Comparison of ENCODE assay signal across 8 mouse cellular contexts in the genomic region with DNA sequence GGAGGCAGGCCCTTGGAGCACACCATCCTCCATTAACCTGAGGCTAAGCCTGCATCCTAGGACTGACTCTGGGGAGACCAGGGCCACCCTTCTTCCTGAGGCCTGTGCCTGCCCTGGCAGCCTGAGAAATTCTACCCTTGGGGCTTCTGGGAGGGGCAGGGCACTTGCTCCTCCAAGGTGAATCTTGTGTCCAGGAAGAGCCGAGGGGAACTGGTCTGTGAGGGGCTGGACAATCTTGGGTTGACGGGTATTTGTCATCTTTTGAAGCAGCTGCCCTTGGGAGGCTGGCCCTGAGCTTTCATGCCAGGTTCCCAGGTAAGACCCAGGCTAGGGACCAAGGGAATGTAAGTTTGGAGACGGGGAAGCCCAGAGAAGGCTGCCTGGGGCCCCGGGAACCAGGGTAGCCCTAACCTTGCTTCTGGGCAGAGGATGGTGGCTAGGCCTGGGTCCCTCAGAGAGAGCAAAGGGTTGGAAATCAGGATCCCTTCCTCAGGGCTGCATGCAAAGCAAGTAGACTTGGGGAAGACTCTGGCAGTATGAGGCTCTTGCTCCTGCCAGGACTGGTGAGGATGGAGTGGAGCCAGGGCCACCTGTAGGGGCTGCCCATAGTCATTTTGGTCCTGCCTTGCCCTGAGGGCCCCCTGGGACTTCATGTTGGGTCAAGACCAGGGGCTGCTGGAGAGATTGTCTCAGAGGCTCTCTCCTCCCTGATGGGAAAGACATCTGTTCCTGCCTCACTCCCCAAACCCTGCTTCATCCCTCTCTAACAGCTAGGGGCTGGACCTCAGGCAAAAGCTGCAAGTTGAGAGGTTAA. TPM values are rescaled to one million over a fixed set of nuclear protein-coding genes. Genes with fewer than 3 reads are reported as not detected.
DNase-seq lines count a peak whose midpoint lies in the region; ATAC-seq and TF ChIP-seq lines count a peak whose summit lies in the region.
"Had no signal": no experiment of that assay in that cellular context is flagged by ENCODE, and none has a peak within 500 bp of the region (broad histone marks: within the 10 kb centered on the region; RNA-seq: fewer than 3 reads in every experiment).

No protein-coding gene starts in this region.

- ATAC-seq in heart, postnatal 0 days (ENCODE audit: insufficient read depth, low read depth): no peak
- no peak for ATAC-seq in G1E (ENCODE audit: extremely low read depth, insufficient number of reproducible peaks, low FRiP score, poor library complexity, severe bottlenecking)
- no peak for ATAC-seq in limb, embryonic 15.5 days (ENCODE audit: insufficient number of reproducible peaks, low FRiP score, low TSS enrichment, low read depth)

- TF ChIP-seq CTCF in heart, postnatal 0 days (IDR thresholded peaks at IDR 0.05; ENCODE audit: low read depth): no peak
- TF ChIP-seq CTCF in G1E (IDR thresholded peaks at IDR 0.05; ENCODE audit: low read depth, low read length): no peak

- peaks cover 20% of the 10 kb centered on the region; the same call in 1 of the 2 replicates for H3K4me1 ChIP-seq in heart, postnatal 0 days (ENCODE audit: control insufficient read depth, insufficient read depth)
- H3K4me1 ChIP-seq in G1E (ENCODE audit: insufficient read depth, low read depth, low read length): peaks cover 76% of the 10 kb centered on the region
- H3K4me1 ChIP-seq in embryonic facial prominence, embryonic 10.5 days: peaks cover 45% of the 10 kb centered on the region
- H3K4me1 ChIP-seq in limb, embryonic 15.5 days: peaks cover 40% of the 10 kb centered on the region

- H3K27me3 ChIP-seq in heart, postnatal 0 days (ENCODE audit: control insufficient read depth, insufficient read depth, low read length): no peaks in the 10 kb centered on the region
- no peaks in the 10 kb centered on the region for H3K27me3 ChIP-seq in G1E (ENCODE audit: insufficient read depth, low read length)
- H3K27me3 ChIP-seq in embryonic facial prominence, embryonic 10.5 days (replicated peaks; ENCODE audit: low read depth, poor library complexity, severe bottlenecking): no peaks in the 10 kb centered on the region
- H3K27me3 ChIP-seq in limb, embryonic 15.5 days: no peaks in the 10 kb centered on the region

- H3K4me3 ChIP-seq in heart, postnatal 0 days (ENCODE audit: low read depth, low read length): no peak overlapping the region
- peak overlapping the region; percentile 92; the same call in 1 of the 2 replicates for H3K4me3 ChIP-seq in G1E (ENCODE audit: low read depth, low read length)
- H3K4me3 ChIP-seq in embryonic facial prominence, embryonic 10.5 days: peak overlapping the region; percentile 83; the same call in 1 of the 2 replicates
- no peak overlapping the region for H3K4me3 ChIP-seq in limb, embryonic 15.5 days

- no peak for DNase-seq in heart, postnatal 0 days (ENCODE audit: low spot score)
- DNase-seq in heart, postnatal 10 days: no peak
- DNase-seq in G1E (ENCODE audit: low spot score): no peak
- DNase-seq in embryonic facial prominence, embryonic 10.5 days (ENCODE audit: low spot score): no peak
- no peak for DNase-seq in frontal cortex, postnatal 36 days (ENCODE audit: low spot score in 2 of 2)
- DNase-seq in spleen, adult 12 weeks (ENCODE audit: low spot score): no peak
- DNase-seq: right cerebral cortex, adult 18-20 months had no signal

- H3K4me2 ChIP-seq in heart, postnatal 0 days (ENCODE audit: low read depth, low read length): no peak overlapping the region
- 0 out of 2 replicates have a peak overlapping the region, but pooled peaks have one; percentile 10 for H3K4me2 ChIP-seq in limb, embryonic 15.5 days

- peaks cover 59% of the 10 kb centered on the region for H3K36me3 ChIP-seq in heart, postnatal 0 days (replicated peaks; ENCODE audit: control insufficient read depth, insufficient read depth, low read length)
- peaks cover 89% of the 10 kb centered on the region for H3K36me3 ChIP-seq in G1E (replicated peaks)
- peaks cover 74% of the 10 kb centered on the region for H3K36me3 ChIP-seq in embryonic facial prominence, embryonic 10.5 days (replicated peaks)
- peaks cover 68% of the 10 kb centered on the region for H3K36me3 ChIP-seq in limb, embryonic 15.5 days

- no peak overlapping the region for H3K9ac ChIP-seq in heart, postnatal 0 days (replicated peaks; ENCODE audit: low read depth, low read length)
- no peak overlapping the region for H3K9ac ChIP-seq in limb, embryonic 15.5 days

- WGBS in heart, postnatal 0 days: 74% methylated on average over 4 of the region's 4 CpGs
- 83% methylated on average over 4 of the region's 4 CpGs for WGBS in embryonic facial prominence, embryonic 10.5 days
- WGBS in limb, embryonic 15.5 days: 78% methylated on average over 4 of the region's 4 CpGs

- TF ChIP-seq EP300 in heart, postnatal 0 days (IDR thresholded peaks at IDR 0.05; ENCODE audit: low read depth): no peak

- no peaks in the 10 kb centered on the region for H3K9me3 ChIP-seq in heart, postnatal 0 days (replicated peaks; ENCODE audit: control insufficient read depth, low read length)
- no peaks in the 10 kb centered on the region for H3K9me3 ChIP-seq in G1E (replicated peaks)
- H3K9me3 ChIP-seq in embryonic facial prominence, embryonic 10.5 days: no peaks in the 10 kb centered on the region
- no peaks in the 10 kb centered on the region for H3K9me3 ChIP-seq in limb, embryonic 15.5 days

- intact Hi-C loops in heart, postnatal 10 days (cut with DNase I): loop anchor here (5.0 kb wide), 1 partner anchor 161 kb away; the partner anchor contains the start of gene Msrb1

- peak overlapping the region; percentile 73 for H3K27ac ChIP-seq in heart, postnatal 0 days (ENCODE audit: low read depth)
- no peak overlapping the region for H3K27ac ChIP-seq in embryonic facial prominence, embryonic 10.5 days (replicated peaks)
- H3K27ac ChIP-seq in limb, embryonic 15.5 days: no peak overlapping the region

RNA-seq across cellular contexts. Expression of gene Nme3, which starts 1.9 kb away (rescaled TPM):
- total RNA-seq in heart, postnatal 0 days (2014; rRNA removed; ENCODE audit: low replicate concordance): 58.4 and 60.4 TPM in 2 replicates
- 40.8 and 41.1 TPM in 2 replicates for polyA plus RNA-seq in heart, postnatal 0 days (2015; fragmentation: Nextera tagmentation; extraction: Ambion mirVana)
- total RNA-seq in heart, postnatal 10 days (2021): 10 to 100 TPM; 45.4 to 54.6 TPM
- total RNA-seq in G1E (2014; fragmentation: Nextera tagmentation): 5.6 and 9.5 TPM in 2 replicates
- 29.0 and 32.5 TPM in 2 replicates for total RNA-seq in G1E (2017)
- polyA plus RNA-seq in G1E (2012): 20.2 and 26.8 TPM in 2 replicates
- polyA plus RNA-seq in embryonic facial prominence, embryonic 10.5 days (2016; fragmentation: Nextera tagmentation; extraction: Ambion mirVana): 47.3 and 50.1 TPM in 2 replicates
- polyA plus RNA-seq in limb, embryonic 15.5 days (2015; fragmentation: Nextera tagmentation; extraction: Ambion mirVana): 31.9 and 36.0 TPM in 2 replicates

RNA-seq across cellular contexts. Expression of gene Mrps34, which starts 3.3 kb away (rescaled TPM):
- total RNA-seq in heart, postnatal 0 days (2014; rRNA removed; ENCODE audit: low replicate concordance): 64.0 and 76.7 TPM in 2 replicates
- 135 and 147 TPM in 2 replicates for polyA plus RNA-seq in heart, postnatal 0 days (2015; fragmentation: Nextera tagmentation; extraction: Ambion mirVana)
- total RNA-seq in heart, postnatal 10 days (2021): 100 to 1,000 TPM; 114 to 116 TPM
- total RNA-seq in G1E (2014; fragmentation: Nextera tagmentation) (28.8 and 30.8 TPM in 2 replicates), G1E (2017) (15.6 and 21.1 TPM in 2 replicates)
- polyA plus RNA-seq in G1E (2012): 81.7 and 82.8 TPM in 2 replicates
- polyA plus RNA-seq in embryonic facial prominence, embryonic 10.5 days (2016; fragmentation: Nextera tagmentation; extraction: Ambion mirVana): 102 and 105 TPM in 2 replicates
- 81.9 and 86.9 TPM in 2 replicates for polyA plus RNA-seq in limb, embryonic 15.5 days (2015; fragmentation: Nextera tagmentation; extraction: Ambion mirVana)

RNA-seq across cellular contexts. Expression of gene Eme2, which starts 3.4 kb away (rescaled TPM):
- 23.6 and 28.2 TPM in 2 replicates for total RNA-seq in heart, postnatal 0 days (2014; rRNA removed; ENCODE audit: low replicate concordance)
- polyA plus RNA-seq in heart, postnatal 0 days (2015; fragmentation: Nextera tagmentation; extraction: Ambion mirVana): 14.8 and 15.5 TPM in 2 replicates
- 10 to 100 TPM; 17.1 to 23.7 TPM for total RNA-seq in heart, postnatal 10 days (2021)
- total RNA-seq in G1E (2014; fragmentation: Nextera tagmentation): 3.4 and 6.5 TPM in 2 replicates
- 18.2 and 19.4 TPM in 2 replicates for total RNA-seq in G1E (2017)
- polyA plus RNA-seq in G1E (2012): 9.4 and 12.1 TPM in 2 replicates
- 30.6 and 33.6 TPM in 2 replicates for polyA plus RNA-seq in embryonic facial prominence, embryonic 10.5 days (2016; fragmentation: Nextera tagmentation; extraction: Ambion mirVana)
- 27.4 and 29.9 TPM in 2 replicates for polyA plus RNA-seq in limb, embryonic 15.5 days (2015; fragmentation: Nextera tagmentation; extraction: Ambion mirVana)

RNA-seq across cellular contexts. Expression of gene Spsb3, which starts 11.8 kb away (rescaled TPM):
- 53.2 and 74.6 TPM in 2 replicates for total RNA-seq in heart, postnatal 0 days (2014; rRNA removed; ENCODE audit: low replicate concordance)
- 35.8 and 40.2 TPM in 2 replicates for polyA plus RNA-seq in heart, postnatal 0 days (2015; fragmentation: Nextera tagmentation; extraction: Ambion mirVana)
- 10 to 100 TPM; 41.3 to 45.8 TPM for total RNA-seq in heart, postnatal 10 days (2021)
- total RNA-seq in G1E (2014; fragmentation: Nextera tagmentation): 10.9 and 12.8 TPM in 2 replicates
- 15.9 and 19.7 TPM in 2 replicates for total RNA-seq in G1E (2017)
- polyA plus RNA-seq in G1E (2012): 35.1 and 42.6 TPM in 2 replicates
- 47.1 TPM in 2 replicates for polyA plus RNA-seq in embryonic facial prominence, embryonic 10.5 days (2016; fragmentation: Nextera tagmentation; extraction: Ambion mirVana)
- 41.7 and 43.7 TPM in 2 replicates for polyA plus RNA-seq in limb, embryonic 15.5 days (2015; fragmentation: Nextera tagmentation; extraction: Ambion mirVana)

RNA-seq across cellular contexts. Expression of gene Nubp2, which starts 12.1 kb away (rescaled TPM):
- total RNA-seq in heart, postnatal 0 days (2014; rRNA removed; ENCODE audit: low replicate concordance): 36.6 and 44.9 TPM in 2 replicates
- polyA plus RNA-seq in heart, postnatal 0 days (2015; fragmentation: Nextera tagmentation; extraction: Ambion mirVana): 29.8 and 31.3 TPM in 2 replicates
- 10 to 100 TPM; 27.0 to 27.8 TPM for total RNA-seq in heart, postnatal 10 days (2021)
- total RNA-seq in G1E (2014; fragmentation: Nextera tagmentation) (92.9 and 95.7 TPM in 2 replicates), G1E (2017) (46.9 and 58.5 TPM in 2 replicates)
- 79.9 and 103 TPM in 2 replicates for polyA plus RNA-seq in G1E (2012)
- 71.8 and 81.8 TPM in 2 replicates for polyA plus RNA-seq in embryonic facial prominence, embryonic 10.5 days (2016; fragmentation: Nextera tagmentation; extraction: Ambion mirVana)
- polyA plus RNA-seq in limb, embryonic 15.5 days (2015; fragmentation: Nextera tagmentation; extraction: Ambion mirVana): 47.7 and 49.6 TPM in 2 replicates

Comparison
In these comparisons a context has a peak if more than half of its experiments do, and no peak if none do; other contexts are left out.
1. H3K4me3 ChIP-seq: peak in G1E (single experiment) and embryonic facial prominence, embryonic 10.5 days (single experiment); none in heart, postnatal 0 days (single experiment) and limb, embryonic 15.5 days (single experiment).